Mouse (Mus musculus): ENCODE results near the gene Nrm. TPM values are rescaled to one million over a fixed set of nuclear protein-coding genes. Genes with fewer than 3 reads are reported as not detected.
"Not testable (repeated sequence)": the region's sequence is repeated elsewhere in the genome, so short reads cannot be mapped to it uniquely, and the experiment has no call there.

The Nrm gene
- total RNA-seq, 2 experiments from 2014 or later = 20.8 to 26.4 TPM

DNA sequence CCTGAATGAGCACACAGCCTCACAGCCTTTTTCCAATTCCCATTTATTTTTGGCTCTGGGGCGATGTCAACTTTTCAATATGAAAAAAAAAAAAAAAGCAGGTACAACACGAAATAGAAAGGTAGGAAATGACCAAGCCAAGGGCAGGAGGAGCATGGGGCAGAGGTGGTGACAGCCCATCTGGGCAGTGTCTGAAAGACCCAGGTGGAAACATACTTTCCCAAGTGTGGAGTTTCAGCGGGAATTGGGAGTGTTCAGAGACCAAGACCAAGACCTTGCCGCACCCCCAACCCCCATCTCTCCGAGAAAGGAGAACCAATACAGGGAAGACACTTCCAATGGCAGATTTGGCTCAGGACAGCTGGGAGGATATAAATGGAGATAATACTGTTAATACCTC is 27.2 kb upstream of the Nrm start:
- DNase-seq (ENCODE audit: low spot score in 2 of 2) = no peak

GRCm38 (mm10) chr17:35834696-35835422 is 26.3 kb upstream of the Nrm start:
- DNase-seq (ENCODE audit: low spot score in 2 of 2) = no peak

DNA sequence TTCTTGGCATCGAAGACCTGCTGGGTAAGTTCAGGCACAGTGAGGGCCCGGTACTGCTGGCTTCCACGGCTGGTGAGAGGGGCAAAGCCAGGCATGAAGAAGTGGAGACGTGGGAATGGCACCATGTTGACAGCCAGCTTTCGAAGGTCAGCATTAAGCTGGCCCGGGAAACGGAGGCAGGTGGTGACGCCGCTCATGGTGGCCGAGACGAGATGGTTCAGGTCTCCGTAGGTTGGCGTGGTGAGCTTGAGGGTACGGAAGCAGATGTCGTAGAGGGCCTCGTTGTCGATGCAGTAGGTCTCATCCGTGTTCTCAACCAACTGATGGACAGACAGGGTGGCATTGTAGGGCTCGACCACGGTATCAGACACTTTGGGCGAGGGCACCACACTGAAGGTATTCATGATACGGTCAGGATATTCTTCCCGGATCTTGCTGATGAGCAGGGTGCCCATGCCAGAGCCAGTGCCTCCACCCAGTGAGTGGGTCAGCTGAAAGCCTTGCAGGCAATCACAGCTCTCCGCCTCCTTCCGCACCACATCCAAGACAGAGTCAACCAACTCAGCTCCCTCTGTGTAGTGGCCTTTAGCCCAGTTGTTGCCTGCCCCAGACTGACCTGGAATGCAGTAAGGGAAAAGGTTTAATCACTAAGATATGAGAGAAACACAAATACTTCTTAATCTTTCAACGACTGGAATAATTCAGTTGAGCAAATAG is 25.5 kb upstream of the Nrm start:
- no peak for DNase-seq (ENCODE audit: low spot score in 2 of 2)

GRCm38 (mm10) chr17:35836178-35836965 is 24.7 kb upstream of the Nrm start:
- peak in 1 of 2 experiments; percentile 84 for DNase-seq (ENCODE audit: low spot score in 2 of 2)

- peak; percentile 74 to 90 for DNase-seq (ENCODE audit: low spot score in 2 of 2)
These were observed 24.1 kb upstream of the Nrm start for GRCm38 (mm10) chr17:35836991-35837422.

GRCm38 (mm10) chr17:35837487-35837886 is 23.6 kb upstream of the Nrm start:
- DNase-seq (ENCODE audit: low spot score in 2 of 2) = peak in 1 of 2 experiments; percentile 61

DNA sequence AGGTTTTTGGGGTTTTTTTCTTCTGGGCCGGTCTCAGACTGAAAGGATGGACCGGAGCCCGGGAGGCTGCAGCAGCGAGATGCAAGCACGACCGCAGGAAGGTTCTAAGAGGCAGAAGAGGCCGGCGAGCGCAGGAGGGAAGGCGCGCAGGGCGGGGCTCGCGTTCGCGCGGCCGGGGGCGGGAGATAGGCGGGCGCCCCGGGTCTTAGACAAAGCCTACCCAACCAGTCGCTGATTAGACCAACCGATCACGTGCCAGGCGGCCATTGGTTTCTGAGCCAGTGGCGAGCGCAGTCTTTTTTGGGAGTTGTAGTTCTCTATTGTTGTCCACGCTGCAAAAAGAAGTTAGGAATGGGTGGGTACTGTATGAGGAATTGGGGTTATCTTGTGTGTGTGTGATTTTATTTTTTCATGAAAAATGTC is 23.0 kb upstream of the Nrm start, which contains the start of gene Tubb5:
Gene Tubb5 (minus strand): TSS at position 185 of the 423 bp plus-strand sequence.
- peak; percentile 94 to 96 for DNase-seq (ENCODE audit: low spot score in 2 of 2)

- no peak for DNase-seq (ENCODE audit: low spot score in 2 of 2)
These were observed 22.5 kb upstream of the Nrm start for GRCm38 (mm10) chr17:35838570-35838969.

DNA sequence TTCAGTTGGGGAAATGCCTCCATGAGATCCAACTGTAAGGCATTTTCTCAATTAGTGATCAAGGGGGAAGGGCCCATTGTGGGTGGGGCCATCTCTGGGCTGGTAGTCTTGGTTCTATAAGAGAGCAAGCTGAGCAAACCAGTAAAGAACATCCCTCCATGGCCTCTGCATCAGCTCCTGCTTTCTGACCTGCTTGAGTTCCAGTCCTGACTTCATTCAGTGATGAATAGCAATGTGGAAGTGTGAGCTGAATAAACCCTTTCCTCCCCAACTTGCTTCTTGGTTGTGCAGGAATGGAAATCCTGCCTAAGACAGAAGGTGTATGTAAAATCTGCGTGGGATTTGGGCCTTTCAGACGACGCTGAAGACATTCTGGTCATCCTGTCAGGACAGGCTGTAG is 22.1 kb upstream of the Nrm start:
- DNase-seq (ENCODE audit: low spot score in 2 of 2) = not testable (repeated sequence)

GRCm38 (mm10) chr17:35840561-35840960 is 20.6 kb upstream of the Nrm start:
- DNase-seq (ENCODE audit: low spot score in 2 of 2) = no peak

- peak; percentile 92 to 99 for DNase-seq (ENCODE audit: low spot score in 2 of 2)
These were observed 19.8 kb upstream of the Nrm start, which contains the start of gene Mdc1 for GRCm38 (mm10) chr17:35841076-35841950. Gene Mdc1 (plus strand): TSS chr17:35841515.

GRCm38 (mm10) chr17:35842006-35842405 is 19.1 kb upstream of the Nrm start:
- no peak for DNase-seq (ENCODE audit: low spot score in 2 of 2)

- no peak for DNase-seq (ENCODE audit: low spot score in 2 of 2)
These were observed 17.6 kb upstream of the Nrm start for GRCm38 (mm10) chr17:35843514-35843913.

GRCm38 (mm10) chr17:35848112-35848511 is 13.0 kb upstream of the Nrm start:
- DNase-seq (ENCODE audit: low spot score in 2 of 2) = no peak

- DNase-seq (ENCODE audit: low spot score in 2 of 2) = no peak
These were observed 10.1 kb upstream of the Nrm start for GRCm38 (mm10) chr17:35850974-35851373.

GRCm38 (mm10) chr17:35859371-35859770 is 1.7 kb upstream of the Nrm start:
- no peak for DNase-seq (ENCODE audit: low spot score in 2 of 2)

- no peak for DNase-seq (ENCODE audit: low spot score in 2 of 2)
These were observed 1.3 kb upstream of the Nrm start for GRCm38 (mm10) chr17:35859835-35860234.

DNA sequence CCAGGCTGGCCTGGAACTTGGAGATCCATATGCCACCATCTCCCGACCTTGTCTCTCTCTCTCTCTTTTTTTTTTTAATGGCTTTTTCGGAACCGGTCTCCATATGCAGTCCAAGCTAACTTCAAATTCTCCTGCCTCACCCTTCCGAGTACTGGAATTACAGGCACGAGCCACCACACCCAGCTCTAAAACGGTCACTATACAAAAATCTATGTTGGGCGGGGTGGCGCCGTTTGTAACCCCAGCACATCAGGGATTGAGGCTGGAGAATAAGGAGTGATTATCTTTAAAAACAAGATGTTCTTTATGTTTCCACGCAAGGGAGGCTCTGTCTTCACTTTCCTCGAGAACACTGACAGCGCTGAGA is 304 bp upstream of the Nrm start:
- no peak for DNase-seq (ENCODE audit: low spot score in 2 of 2)

- DNase-seq (ENCODE audit: low spot score in 2 of 2) = no peak
These were observed 3.8 kb downstream of the Nrm start for GRCm38 (mm10) chr17:35864832-35865353.
